Mouse (Mus musculus): ENCODE results near the gene Ccdc12.

Gene Ccdc12

DNA sequence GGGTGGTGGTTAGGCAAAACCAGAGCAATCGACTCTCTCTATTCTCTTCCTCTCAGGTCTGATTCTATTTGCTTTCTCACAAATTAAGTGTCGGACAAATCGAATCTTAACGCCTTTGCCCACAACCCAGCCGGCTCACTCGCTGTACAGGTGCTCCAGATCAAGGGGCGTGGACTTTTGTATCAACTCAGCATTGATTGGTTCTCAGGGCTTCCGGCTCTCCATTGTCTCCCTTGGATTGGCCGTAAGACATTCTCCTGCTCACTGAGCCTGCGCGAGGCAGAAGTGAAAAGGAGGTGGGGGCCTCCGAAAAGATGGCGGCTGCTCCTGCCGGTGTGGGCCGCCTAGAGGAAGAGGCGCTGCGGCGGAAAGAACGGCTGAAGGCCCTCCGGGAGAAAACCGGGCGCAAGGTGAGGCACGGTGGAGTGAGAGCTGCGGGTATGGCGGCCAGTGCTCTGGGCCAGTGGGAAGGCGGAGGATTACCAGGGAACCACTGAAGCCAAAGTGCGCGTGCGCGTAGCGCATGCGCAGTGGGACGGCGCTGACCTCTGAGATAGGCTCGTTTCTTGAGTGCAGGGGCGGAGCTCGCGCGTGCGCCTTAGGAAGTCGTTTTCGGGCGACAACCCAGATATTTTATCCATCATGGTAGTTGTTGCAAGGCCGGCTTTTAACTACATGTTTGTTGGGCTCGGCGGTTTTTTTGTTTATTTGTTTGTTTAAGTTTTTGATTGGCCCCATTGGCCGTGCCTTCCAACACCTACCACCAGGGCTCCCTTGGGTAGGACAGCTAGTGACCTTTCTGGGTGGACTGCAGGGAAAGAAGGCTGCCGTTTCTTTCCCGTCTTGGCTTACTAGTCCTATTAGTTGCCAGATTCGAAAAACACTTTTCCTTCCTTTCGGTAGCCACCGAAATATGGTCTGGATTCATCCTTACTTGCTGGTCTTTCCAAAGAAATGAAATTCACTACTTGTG lies at the start of gene Ccdc12:
Gene Ccdc12 (plus strand): TSS at position 255 of the 973 bp plus-strand sequence.
- peak; percentile 95 to 96 for DNase-seq (ENCODE audit: low spot score in 2 of 2)

DNA sequence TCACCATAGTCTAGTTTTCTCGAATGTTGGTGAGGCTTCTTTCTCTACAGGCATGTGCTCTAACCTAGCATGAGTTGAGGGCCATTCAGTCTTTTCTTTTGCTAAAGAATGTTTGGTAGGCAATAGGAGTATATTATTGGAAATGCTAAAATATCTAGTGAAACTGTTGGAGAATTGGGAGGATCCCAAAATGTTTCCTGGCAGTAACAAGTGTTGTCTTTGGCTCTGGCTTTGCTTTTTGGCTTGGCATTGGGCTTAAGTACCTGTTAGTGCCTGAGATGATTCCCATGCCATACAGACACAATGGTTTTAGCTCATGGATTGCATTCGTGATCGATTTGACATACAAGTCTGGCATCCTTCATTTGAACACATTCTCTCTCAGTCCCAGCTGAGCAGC lies 44.8 kb upstream of the Ccdc12 start:
- no peak for DNase-seq (ENCODE audit: low spot score in 2 of 2)

DNA sequence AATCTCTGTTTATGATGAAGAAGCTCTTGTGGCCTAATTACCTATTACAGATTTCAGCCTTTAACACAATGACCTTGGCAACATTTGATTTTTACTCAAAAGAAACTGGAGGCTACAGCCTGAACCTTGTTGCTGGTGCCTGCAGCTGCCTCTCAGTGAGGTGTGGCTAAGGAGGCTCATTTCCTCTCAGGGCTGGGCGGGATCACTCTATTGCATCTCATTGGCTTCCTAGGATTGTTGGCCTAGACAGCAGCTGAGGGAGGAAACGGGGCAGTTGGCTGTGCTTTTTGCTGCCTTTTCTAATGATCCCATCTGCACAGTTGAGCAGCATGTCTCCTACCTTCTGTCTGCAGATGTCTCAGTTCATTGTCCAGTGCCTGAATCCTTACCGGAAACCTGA lies 39.2 kb upstream of the Ccdc12 start:
- DNase-seq (ENCODE audit: low spot score in 2 of 2), result no peak

DNA sequence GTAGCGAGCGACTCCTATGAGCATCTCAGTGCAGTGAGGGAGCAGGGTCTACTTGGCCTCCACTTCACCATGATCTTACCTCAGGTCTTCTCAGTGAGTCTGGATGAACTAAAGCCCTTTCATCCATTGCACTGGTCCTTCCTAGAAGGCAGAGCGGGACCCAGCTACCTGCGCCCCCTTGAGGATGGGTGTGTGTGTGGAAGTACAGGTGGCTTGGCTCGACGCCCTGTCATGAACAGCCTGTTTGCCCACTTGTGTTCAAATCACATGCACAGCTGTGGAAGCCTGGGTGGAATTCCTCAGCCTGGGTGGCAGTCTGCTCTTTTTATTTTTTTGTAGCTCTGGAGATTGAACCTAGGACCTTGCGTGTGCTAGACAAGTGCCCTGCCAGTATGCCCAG lies 36.1 kb upstream of the Ccdc12 start:
- peak in 1 of 2 experiments; percentile 20 for DNase-seq (ENCODE audit: low spot score in 2 of 2)

DNA sequence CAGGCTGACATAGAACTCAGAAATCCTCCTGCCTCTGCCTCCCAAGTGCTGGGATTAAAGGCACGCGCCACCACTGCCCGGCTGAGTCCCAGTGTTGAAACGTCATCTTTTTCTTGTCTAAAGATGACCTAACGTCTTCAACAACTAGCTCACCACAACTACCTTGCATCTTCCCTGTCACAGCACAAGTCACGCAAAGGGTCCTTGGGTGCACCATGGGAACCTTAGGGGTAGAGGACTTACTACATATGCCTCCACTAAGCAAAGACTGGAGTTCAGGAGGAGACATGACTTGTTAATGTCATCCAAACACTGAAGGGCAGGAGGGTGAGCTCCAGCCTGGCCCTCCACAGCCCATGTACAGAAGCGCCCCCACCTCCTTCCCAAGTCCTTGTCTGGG lies 35.6 kb upstream of the Ccdc12 start:
- no peak for DNase-seq (ENCODE audit: low spot score in 2 of 2)

DNA sequence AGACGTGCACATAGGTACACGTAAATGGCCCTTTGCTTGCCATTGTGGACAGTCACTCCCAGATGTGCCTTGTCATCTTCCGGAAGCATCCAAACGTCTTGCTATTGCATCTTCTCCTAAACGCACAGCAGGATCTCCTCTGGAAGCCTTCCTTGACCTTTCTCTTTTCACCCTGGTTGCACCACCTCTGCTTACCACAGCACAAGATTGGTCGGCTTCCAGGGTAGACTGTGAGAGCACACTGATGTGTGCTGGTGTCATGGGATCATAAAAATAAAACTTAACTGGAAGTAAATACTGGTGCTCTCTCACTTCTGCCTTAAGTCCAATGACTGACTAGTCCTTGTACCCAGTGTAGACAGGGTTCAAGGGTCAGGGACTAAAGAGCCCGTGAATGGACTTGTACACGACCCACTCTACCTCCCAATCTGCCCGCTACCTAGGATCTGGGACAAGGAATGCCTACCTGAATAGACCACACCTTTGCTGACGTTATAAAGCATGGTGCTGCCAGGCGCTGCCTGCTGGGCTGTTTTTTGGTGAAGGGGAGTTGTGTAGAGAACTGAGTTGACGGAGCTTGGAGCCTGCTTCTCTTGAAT lies 33.6 kb upstream of the Ccdc12 start:
- no peak for DNase-seq (ENCODE audit: low spot score in 2 of 2)

DNA sequence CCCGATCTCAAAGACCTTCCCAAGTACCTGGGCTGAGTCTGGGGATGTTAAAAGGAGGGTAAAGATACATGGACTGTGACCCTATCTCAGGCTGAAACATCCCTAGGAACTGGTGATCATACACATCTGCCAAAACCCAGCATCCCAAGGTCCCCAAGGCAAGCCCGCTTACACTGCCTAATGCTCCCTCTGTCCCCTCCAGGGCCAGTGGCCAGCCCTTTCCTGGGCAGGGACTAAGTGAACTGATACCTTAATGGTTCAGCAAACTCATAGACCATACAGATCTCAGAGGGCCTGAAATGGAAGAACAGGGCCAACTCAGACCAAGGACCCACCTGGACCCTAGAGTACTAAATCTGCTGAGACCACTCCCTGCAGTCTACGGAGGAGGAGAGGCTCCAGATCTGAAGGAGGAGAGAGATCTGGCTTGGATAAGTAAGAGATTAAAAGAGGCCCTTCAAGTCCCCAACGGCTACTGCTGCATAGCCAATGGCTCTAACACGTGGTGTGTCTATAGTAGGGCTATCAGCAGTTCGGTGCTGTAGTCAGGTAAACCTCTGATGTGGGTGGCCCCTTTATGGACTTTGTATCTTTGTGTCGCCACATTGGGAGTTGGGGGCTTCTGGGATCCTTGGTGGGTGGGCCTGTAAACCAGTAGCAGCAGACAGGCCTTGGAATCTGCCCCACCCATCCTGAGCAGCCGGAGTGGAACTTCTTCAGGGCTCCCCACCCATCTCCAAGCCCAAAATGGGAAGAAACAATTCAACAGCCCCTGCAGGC lies 32.7 kb upstream of the Ccdc12 start:
- DNase-seq (ENCODE audit: low spot score in 2 of 2), result no peak

DNA sequence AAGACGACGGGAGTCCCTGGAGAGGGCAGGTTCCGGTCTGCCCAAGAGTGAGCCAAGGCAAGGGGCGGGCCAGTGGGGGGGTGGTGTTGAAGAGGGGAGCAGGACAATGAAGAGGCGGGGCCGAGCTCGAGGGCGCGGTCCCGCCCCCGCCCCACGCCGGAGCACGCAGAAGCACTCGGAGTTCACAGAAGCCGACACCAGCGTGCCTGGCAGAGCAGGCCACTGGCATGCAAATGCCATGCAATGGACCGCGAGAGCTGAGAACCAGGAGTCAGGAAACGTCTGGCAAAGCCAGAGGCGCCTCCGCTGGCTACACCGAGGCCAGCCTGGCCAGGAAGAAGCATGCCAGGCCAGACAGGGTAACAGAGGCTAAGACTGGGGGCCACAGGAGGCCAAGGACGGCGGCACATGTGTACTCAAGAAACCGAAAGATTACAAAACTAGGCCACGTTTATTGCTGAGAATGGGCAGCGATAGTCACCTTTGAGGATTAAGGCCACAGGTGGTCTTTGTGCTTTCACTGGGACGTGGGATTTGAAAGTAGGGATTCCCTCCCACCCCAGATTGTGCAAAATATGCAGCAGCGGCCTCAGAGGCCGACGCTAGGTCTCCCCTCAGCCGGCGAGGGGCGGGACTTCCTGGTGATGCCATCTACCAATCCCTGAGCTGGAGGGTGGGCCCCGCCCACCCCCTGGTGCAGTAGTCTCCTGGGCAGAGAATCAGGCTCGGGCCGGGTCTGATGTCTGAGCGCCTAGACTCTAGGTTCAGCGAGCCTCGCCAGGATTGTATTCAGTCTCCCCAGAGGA lies 31.7 kb upstream of the Ccdc12 start, which contains the start of gene Nradd:
Gene Nradd (minus strand): TSS at position 92 of the 806 bp plus-strand sequence.
- peak in 1 of 2 experiments; percentile 81 for DNase-seq (ENCODE audit: low spot score in 2 of 2)

DNA sequence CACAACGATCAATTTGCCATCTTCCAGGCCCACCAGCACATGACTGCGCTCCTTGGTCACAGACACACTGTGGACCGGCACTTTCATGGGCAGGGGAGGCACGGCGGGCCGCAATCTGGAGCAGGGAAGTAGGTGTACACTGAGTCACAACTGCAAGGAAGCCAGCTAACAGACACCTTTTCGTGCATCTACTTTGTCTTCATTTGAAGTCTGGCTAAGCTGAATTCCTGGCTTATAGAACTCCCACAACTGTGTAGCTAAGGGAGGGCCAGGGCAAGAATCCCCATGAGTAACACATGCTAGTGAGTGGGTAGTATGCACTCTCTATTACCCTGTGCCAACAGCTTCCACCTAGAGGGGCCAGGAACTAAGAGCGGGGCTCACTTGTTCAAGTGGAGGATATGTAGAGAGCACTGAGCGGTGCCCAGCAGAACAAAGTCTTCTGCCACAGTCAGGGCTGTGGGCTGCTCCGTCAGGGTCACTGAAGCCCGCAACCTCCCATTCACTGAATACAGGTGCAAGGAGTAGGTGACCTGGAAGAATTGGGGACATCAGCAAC lies 30.9 kb upstream of the Ccdc12 start:
- DNase-seq (ENCODE audit: low spot score in 2 of 2), result no peak

DNA sequence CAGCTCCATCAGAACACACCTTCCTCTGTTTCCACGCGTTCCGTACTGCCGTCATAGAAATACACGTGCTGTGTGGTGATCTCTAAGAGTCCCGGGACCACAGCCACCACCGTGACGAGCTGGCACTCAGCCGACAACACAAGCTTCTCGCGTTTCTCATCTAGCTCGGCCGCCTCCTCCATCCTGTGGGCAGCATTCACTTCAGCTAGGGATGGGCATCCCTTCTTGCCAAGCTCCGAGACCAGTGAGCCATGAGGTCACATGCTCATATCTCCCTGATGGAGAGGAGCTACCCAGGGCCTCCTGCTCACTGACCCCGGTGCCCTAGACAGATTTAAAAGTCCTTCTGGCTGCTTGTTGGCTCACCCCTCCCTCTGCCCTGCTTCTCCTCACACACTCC lies 26.1 kb upstream of the Ccdc12 start:
- DNase-seq (ENCODE audit: low spot score in 2 of 2), result no peak

DNA sequence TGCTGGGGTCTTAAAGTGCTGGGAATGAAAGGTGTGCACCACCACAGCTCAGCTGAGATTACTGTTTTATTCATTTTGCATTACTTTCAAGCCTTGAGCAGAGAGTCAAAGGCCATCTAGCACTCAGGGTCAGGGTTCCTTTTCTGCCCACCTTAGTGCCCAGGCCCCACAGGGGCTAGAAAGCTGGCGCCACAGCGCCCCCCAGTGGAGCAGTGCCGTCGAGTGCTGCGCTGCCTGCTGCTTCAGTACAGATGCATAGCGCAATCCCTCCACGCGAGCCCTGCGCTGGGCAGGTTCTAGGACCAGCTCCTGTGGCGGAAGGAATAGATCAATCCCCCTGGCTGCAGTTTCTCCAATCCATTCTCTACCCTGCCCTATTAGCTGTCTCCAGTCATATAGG lies 25.1 kb upstream of the Ccdc12 start:
- peak in 1 of 2 experiments; percentile 77 for DNase-seq (ENCODE audit: low spot score in 2 of 2)

DNA sequence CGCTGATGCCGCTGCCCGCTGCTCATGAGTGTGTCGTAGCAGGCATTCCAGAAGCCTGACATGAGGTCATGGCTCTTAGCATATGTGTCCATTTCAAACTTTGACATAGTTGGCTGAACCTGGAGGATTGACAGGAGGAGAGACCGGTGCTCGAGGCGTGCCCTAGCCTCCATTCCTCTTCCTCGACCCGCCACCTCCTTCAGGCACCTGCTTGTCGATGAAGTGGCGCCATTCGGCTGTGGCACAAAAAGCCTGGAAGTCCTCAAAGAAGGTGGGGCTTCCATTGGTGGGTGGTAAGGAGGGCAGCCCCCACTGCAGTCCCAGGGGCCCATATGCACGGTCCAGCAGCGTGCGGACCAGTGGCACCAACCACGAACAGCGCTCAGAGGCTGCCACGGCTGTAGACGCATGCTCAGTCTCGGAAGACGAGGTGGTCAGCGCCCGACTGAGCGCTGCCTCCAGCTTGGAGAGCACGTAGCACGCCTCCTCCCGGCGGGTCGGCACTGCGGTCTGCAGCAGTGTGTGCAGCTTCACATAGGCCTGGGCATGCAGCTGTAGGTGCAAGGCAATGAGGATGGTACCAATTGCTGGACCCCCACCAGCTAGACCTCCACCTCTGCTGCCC lies 24.5 kb upstream of the Ccdc12 start:
- DNase-seq (ENCODE audit: low spot score in 2 of 2), result no peak

DNA sequence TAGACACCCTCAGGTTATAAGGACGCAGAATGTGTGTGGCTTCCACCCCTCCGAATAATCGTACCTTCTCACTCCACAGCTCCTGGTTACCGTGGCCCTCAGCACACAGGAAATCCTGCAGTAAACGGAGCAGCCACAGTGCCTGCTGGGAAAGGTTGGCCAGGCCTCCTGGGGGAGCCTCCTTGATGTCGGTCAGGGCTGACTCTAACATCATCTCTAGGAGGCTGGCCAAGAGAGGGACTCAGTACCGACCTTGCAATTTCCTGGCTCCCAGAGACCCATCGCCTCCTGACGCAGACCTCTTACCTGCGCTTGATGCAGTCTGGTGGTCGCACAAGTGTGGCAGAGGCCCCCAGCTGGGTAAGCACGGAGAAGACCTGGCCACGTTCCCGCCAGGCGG lies 23.6 kb upstream of the Ccdc12 start:
- no peak for DNase-seq (ENCODE audit: low spot score in 2 of 2)

DNA sequence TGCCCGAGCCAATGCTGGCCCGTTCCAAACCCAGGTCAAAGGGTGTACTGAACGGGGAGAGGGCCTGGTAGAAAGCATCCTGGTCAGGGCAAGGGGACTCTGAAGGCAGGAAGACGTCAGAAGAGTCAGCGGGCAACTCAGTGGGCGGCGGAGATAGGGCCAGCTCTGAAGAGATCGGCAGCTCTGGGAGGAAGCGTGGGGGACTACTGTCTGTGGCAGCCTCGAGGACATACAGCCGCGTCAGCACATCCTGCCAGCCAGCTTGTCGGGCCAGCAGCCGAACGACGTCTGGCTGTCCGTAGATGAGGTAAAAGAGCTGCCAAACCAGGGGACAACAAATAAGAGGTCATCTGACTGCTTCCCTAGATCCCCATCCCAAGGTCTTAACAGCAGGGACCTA lies 22.4 kb upstream of the Ccdc12 start:
- DNase-seq (ENCODE audit: low spot score in 2 of 2), result no peak

DNA sequence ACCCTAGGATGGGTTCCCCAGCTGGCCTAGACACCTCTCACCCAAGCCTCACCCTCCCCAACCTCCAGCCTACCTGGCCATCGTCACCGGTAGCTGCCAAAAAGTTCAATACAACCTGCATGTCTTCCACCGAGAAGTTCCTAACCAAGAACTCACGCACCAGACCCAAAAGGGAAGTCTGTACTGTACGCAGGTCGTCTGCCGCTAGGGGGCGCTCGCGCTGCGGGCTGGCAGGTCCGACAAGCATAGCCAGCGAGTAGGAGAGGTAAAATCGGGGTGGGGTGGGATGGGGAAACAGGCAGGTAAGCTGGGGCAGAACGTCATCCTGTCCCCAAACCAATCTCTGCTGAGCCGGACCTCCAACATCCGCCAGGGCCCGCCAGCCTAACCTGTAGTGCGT lies 21.1 kb upstream of the Ccdc12 start:
- peak; percentile 87 to 95 for DNase-seq (ENCODE audit: low spot score in 2 of 2)

DNA sequence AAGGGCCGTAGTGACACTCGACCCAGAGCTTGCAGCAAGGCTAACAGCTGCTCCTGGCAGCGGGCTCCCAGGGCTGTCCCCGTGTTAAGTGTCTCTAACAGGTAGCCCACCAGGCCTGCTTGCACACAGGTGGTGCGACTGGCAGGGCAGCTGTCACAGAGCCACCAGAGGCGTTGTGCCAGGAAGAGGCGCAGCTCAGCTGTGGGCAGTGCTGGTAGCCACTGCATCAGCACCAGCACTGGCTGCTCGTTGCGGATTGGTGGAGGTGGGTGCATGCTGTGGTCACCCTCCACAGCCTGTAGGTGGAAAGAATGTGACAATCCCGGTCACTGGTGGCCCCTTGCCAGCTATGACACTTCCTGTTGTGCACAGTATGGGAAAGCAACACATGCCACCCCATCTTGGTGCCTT lies 17.7 kb upstream of the Ccdc12 start:
- no peak for DNase-seq (ENCODE audit: low spot score in 2 of 2)

DNA sequence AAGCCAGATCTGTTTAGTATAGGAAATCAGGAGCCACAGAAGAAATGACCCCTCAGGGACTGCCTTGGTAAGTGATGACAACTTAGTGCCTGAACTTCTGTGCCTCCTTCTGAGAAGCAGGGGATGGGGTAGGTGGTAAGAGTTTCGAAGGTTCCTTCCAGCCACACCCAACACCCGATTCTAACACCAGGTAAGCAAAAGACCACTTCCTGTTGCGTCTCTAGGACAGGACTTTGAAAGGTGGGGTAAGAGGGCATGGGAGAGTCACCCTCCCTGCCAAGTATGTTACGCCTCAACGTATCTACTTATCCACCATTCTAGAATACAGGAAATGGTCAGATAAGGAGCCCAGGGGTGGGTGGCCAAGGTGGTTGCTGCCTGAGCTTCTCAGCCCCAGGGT lies 15.3 kb upstream of the Ccdc12 start:
- DNase-seq (ENCODE audit: low spot score in 2 of 2), result no peak

DNA sequence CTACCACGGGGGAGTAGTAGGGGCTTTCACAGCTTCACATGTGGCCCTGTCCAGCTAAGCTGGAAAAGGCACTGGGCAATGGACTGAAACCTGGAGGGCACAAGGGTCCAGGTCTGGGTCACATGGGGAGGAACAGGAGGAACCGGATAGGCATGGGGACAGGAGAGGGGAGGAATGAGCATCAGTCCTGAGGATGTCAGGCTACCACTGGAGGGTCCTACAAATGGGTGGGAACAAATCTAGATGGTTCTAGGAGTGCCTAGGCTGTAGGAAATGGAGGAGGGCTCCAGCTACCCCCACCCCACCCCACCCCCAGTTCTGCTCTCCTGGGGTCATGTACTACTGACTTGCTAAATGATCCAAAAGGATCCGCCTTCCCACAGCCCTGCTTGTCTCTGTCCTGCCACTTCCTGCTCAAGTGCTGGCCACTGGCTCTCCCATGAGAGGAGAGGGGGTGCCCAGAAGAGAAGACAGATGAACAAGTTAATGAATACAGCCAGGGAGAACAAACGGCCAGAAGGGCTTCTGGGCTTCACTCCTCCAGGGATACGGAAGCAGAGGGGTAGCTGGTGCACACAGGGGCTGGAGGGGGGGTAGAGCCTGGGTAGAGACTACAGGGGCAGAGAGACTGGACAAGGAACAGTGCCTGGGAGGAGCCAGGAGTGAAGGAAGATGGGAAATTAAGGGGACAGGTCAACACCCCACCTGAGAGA lies 13.3 kb upstream of the Ccdc12 start:
- DNase-seq (ENCODE audit: low spot score in 2 of 2), result no peak

DNA sequence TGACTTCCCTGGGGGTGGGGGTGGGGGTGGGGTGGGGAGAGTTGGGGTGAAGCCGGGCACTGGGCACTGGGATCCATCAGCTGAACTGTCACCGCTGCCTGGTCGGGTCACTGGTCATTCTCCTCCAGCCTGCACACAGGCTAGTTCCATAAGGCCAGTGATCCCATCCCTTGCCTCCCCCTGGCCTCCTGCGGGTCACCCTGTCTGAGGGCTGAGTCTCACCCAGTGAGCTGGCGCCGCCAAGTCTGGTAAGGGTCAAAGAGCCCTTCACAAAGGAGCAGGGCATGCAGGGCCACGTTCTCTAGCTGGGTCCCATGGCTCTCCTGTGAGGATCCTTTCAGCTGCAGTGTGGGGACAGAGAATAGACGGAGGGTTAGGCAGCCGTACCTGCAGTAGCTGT lies 12.5 kb upstream of the Ccdc12 start:
- no peak for DNase-seq (ENCODE audit: low spot score in 2 of 2)

DNA sequence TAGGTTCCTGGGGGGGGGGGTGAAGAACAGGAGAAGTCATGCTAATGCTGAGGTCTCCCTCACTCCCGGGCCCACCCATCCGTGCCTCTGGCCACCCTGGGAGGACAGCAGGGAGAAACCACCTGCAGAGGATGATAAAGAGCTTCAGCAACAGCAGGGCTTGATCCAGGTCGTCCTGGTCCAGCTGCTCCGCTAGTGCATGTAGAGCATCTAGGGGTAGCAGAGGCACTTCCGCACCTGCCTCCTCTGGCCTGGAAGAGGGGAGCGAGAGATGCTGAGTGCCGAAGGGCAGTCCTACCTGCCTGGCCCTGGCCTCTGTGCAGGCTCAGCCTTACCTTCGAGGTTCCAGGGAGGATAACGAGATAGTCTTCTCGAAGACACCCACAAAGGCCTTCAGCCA lies 12.0 kb upstream of the Ccdc12 start:
- DNase-seq (ENCODE audit: low spot score in 2 of 2), result no peak

All from spleen, postnatal 10 days (tissue).